Mouse (Mus musculus) adrenal gland, postnatal 4 days (tissue): ENCODE results near the gene Gfpt1. TPM values are rescaled to one million over a fixed set of nuclear protein-coding genes. Genes with fewer than 3 reads are reported as not detected.

Source experiments
- DNase-seq, 2 experiments: peaks; one replicate each; pipeline ENCODE4 v3.0.0; 2021 to 2022; ENCODE audit warnings: low spot score in 2 of 2, mixed read lengths in 2 of 2
- total RNA-seq, 2 experiments: library from RNA; stranded (reverse); gene quantifications; 2 replicates each; pipeline ENCODE4 v1.2.3; 2021

Gene Gfpt1
- total RNA-seq, 2 experiments from 2014 or later, result 39.8 to 42.6 TPM

GRCm38 (mm10) chr6:87100297-87101020, 57.8 kb downstream of the Gfpt1 start:
- no peak for DNase-seq

GRCm38 (mm10) chr6:87101281-87101954, 58.8 kb downstream of the Gfpt1 start:
- DNase-seq, result peak; percentile 75 to 78

GRCm38 (mm10) chr6:87101955-87102353, 59.3 kb downstream of the Gfpt1 start:
- DNase-seq, result no peak

GRCm38 (mm10) chr6:87102421-87102911, 59.8 kb downstream of the Gfpt1 start:
- no peak for DNase-seq

GRCm38 (mm10) chr6:87103314-87103713, 60.7 kb downstream of the Gfpt1 start:
- DNase-seq, result no peak

GRCm38 (mm10) chr6:87104123-87104796, 61.6 kb downstream of the Gfpt1 start, which contains the start of gene D6Ertd527e:
Gene D6Ertd527e, plus strand, starts transcription at chr6:87104746.
- DNase-seq, result no peak

GRCm38 (mm10) chr6:87111493-87111892, 68.8 kb downstream of the Gfpt1 start:
- DNase-seq, result no peak

GRCm38 (mm10) chr6:87112125-87112524, 69.5 kb downstream of the Gfpt1 start:
- no peak for DNase-seq

- no peak for DNase-seq
These were observed 73.3 kb downstream of the Gfpt1 start for GRCm38 (mm10) chr6:87115981-87116380.

GRCm38 (mm10) chr6:87116596-87116995, 74.0 kb downstream of the Gfpt1 start:
- DNase-seq, result no peak

- DNase-seq, result no peak
These were observed 76.6 kb downstream of the Gfpt1 start for GRCm38 (mm10) chr6:87119066-87119837.

- DNase-seq, result no peak
These were observed 77.3 kb downstream of the Gfpt1 start for GRCm38 (mm10) chr6:87119975-87120374.

GRCm38 (mm10) chr6:87120661-87121060, 78.0 kb downstream of the Gfpt1 start:
- DNase-seq, result no peak

GRCm38 (mm10) chr6:87121961-87122360, 79.3 kb downstream of the Gfpt1 start:
- no peak for DNase-seq

GRCm38 (mm10) chr6:87123406-87123805, 80.8 kb downstream of the Gfpt1 start:
- DNase-seq, result no peak

GRCm38 (mm10) chr6:87123973-87124372, 81.3 kb downstream of the Gfpt1 start:
- no peak for DNase-seq

GRCm38 (mm10) chr6:87127049-87127753, 84.6 kb downstream of the Gfpt1 start:
- no peak for DNase-seq

- no peak for DNase-seq
These were observed 87.2 kb downstream of the Gfpt1 start for GRCm38 (mm10) chr6:87129861-87130260.

GRCm38 (mm10) chr6:87130628-87131027, 88.0 kb downstream of the Gfpt1 start:
- no peak for DNase-seq

GRCm38 (mm10) chr6:87131078-87131477, 88.4 kb downstream of the Gfpt1 start:
- DNase-seq, result no peak
